ENCODE assay signal across 33 mouse cellular contexts in genomic region chr19:46347146-46347545, GRCm38 (mm10).
"Had no signal": no experiment of that assay in that cellular context is flagged by ENCODE, and none has a peak within 500 bp of the region (broad histone marks: within the 10 kb centered on the region; RNA-seq: fewer than 3 reads in every experiment).

No protein-coding gene starts in this region.

- H3K4me3 ChIP-seq: heart, embryonic 12.5 days; heart, embryonic 13.5 days; heart, embryonic 15.5 days; hindbrain, embryonic 10.5 days; hindbrain, embryonic 13.5 days; hindbrain, embryonic 15.5 days; intestine, embryonic 15.5 days; kidney, embryonic 15.5 days; layer of hippocampus, adult 2 months; left cerebral cortex, adult 2 months had no signal

- H3K36me3 ChIP-seq: heart, embryonic 12.5 days; heart, embryonic 13.5 days; heart, embryonic 15.5 days; hindbrain, embryonic 10.5 days; hindbrain, embryonic 13.5 days; hindbrain, embryonic 15.5 days; intestine, embryonic 15.5 days; kidney, embryonic 15.5 days had no signal

- ATAC-seq: hindbrain, embryonic 16.5 days; hindbrain, postnatal 0 days; inflammation-experienced regulatory T-cells, adult 6 months; intestine, embryonic 15.5 days; intestine, embryonic 16.5 days; intestine, postnatal 0 days had no signal

- DNase-seq: heart, postnatal 10 days; heart, postnatal 14 days; heart, postnatal 36 days; heart, postnatal 4 days; kidney, adult 11 months; kidney, adult 18-20 months; kidney, adult 2 months; kidney, adult 8-10 months; kidney, adult 9 months; kidney, postnatal 10 days; kidney, postnatal 14 days; kidney, postnatal 25 days; kidney, postnatal 36 days; kidney, postnatal 4 days; layer of hippocampus, adult 9-11 months; layer of hippocampus, postnatal 36 days had no signal

- H3K27ac ChIP-seq: heart, embryonic 13.5 days; heart, embryonic 15.5 days; hindbrain, embryonic 10.5 days; hindbrain, embryonic 15.5 days; intestine, embryonic 15.5 days; kidney, embryonic 15.5 days; kidney, postnatal 0 days; layer of hippocampus, adult 2 months; left cerebral cortex, adult 2 months had no signal

- H3K9me3 ChIP-seq: heart, embryonic 12.5 days; heart, embryonic 13.5 days; heart, embryonic 15.5 days; hindbrain, embryonic 10.5 days; hindbrain, embryonic 13.5 days; hindbrain, embryonic 15.5 days; intestine, embryonic 15.5 days; kidney, embryonic 15.5 days had no signal

- H3K4me2 ChIP-seq: heart, embryonic 12.5 days; heart, embryonic 13.5 days; hindbrain, embryonic 13.5 days; intestine, embryonic 15.5 days; kidney, embryonic 15.5 days had no signal

- H3K27me3 ChIP-seq: hindbrain, embryonic 15.5 days; intestine, embryonic 15.5 days had no signal

- H3K9ac ChIP-seq: heart, embryonic 12.5 days; heart, embryonic 13.5 days; heart, embryonic 15.5 days; hindbrain, embryonic 13.5 days; hindbrain, embryonic 14.5 days; hindbrain, embryonic 15.5 days; intestine, embryonic 15.5 days; kidney, embryonic 15.5 days had no signal
